Mouse (Mus musculus) granulocyte monocyte progenitor cell, adult 5-6 weeks (primary cell): ENCODE data around the gene Cd4. TPM values are rescaled to one million over a fixed set of nuclear protein-coding genes. Genes with fewer than 3 reads are reported as not detected.

ENCODE experiments used
- ATAC-seq: replicated peaks from 2 replicates; pipeline ENCODE4 v1.8.0; 2016; ENCODE audit warnings: mild to moderate bottlenecking, moderate TSS enrichment, inconsistent platforms; ENCODE audit not compliant: poor library complexity, severe bottlenecking
- total RNA-seq, 2 experiments: library from RNA; stranded (forward) in 1 of 2; stranded (reverse) in 1 of 2; fragments of 200-712, 200-1000 nt in 1 of 2; fragments of >200 nt in 1 of 2; fragmentation: Nextera tagmentation in 1 of 2; gene quantifications; 2 replicates each; pipeline ENCODE4 v1.2.3; 2014 to 2017

Gene Cd4
- total RNA-seq, 2 experiments from 2014 or later = 0.41 TPM; not detected in 1

GRCm38 (mm10) chr6:124820891-124821290 lies 67.1 kb downstream of the Cd4 start:
- ATAC-seq = no peak

GRCm38 (mm10) chr6:124817971-124818370 lies 70.0 kb downstream of the Cd4 start:
- peak; percentile 82 for ATAC-seq

- ATAC-seq = no peak
These were observed 70.5 kb downstream of the Cd4 start for GRCm38 (mm10) chr6:124817563-124817962.

GRCm38 (mm10) chr6:124817125-124817524 lies 70.9 kb downstream of the Cd4 start:
- ATAC-seq = no peak

- ATAC-seq = no peak
These were observed 71.4 kb downstream of the Cd4 start for GRCm38 (mm10) chr6:124816611-124817010.

GRCm38 (mm10) chr6:124814858-124815774 lies 72.9 kb downstream of the Cd4 start:
- no peak for ATAC-seq

Other genes with a start within 250 kb of the Cd4 start
- gene Lpcat3, start 225.2 kb downstream of the Cd4 start, total RNA-seq (2014; fragmentation: Nextera tagmentation) = 38.3 and 52.1 TPM in 2 replicates
- 23.1 and 29.3 TPM in 2 replicates for gene Lpcat3, start 225.2 kb downstream of the Cd4 start, total RNA-seq (2017)
- 201 and 231 TPM in 2 replicates for gene Emg1, start 176.0 kb downstream of the Cd4 start, total RNA-seq (2014; fragmentation: Nextera tagmentation)
- 193 and 209 TPM in 2 replicates for gene Emg1, start 176.0 kb downstream of the Cd4 start, total RNA-seq (2017)
- 310 and 315 TPM in 2 replicates for gene Phb2, start 175.9 kb downstream of the Cd4 start, total RNA-seq (2014; fragmentation: Nextera tagmentation)
- 320 and 326 TPM in 2 replicates for gene Phb2, start 175.9 kb downstream of the Cd4 start, total RNA-seq (2017)
- gene Ptpn6, start 149.5 kb downstream of the Cd4 start, total RNA-seq (2014; fragmentation: Nextera tagmentation) = 169 and 206 TPM in 2 replicates
- gene Ptpn6, start 149.5 kb downstream of the Cd4 start, total RNA-seq (2017) = 327 and 371 TPM in 2 replicates
- 177 and 222 TPM in 2 replicates for gene Grcc10, start 146.8 kb downstream of the Cd4 start, total RNA-seq (2014; fragmentation: Nextera tagmentation)
- 109 and 136 TPM in 2 replicates for gene Grcc10, start 146.8 kb downstream of the Cd4 start, total RNA-seq (2017)
- gene Gm45234, start 132.2 kb downstream of the Cd4 start, total RNA-seq (2014; fragmentation: Nextera tagmentation) = not detected in 2 replicates
- gene Gm45234, start 132.2 kb downstream of the Cd4 start, total RNA-seq (2017) = not detected in 2 replicates
- 25.1 and 37.2 TPM in 2 replicates for gene Atn1, start 131.7 kb downstream of the Cd4 start, total RNA-seq (2014; fragmentation: Nextera tagmentation)
- 2.6 and 3.0 TPM in 2 replicates for gene Atn1, start 131.7 kb downstream of the Cd4 start, total RNA-seq (2017)
- 0.23 TPM in 1 of 2 replicates, not detected in the other for gene Eno2, start 118.5 kb downstream of the Cd4 start, total RNA-seq (2014; fragmentation: Nextera tagmentation)
- not detected in 2 replicates for gene Eno2, start 118.5 kb downstream of the Cd4 start, total RNA-seq (2017)
- not detected in 2 replicates for gene Lrrc23, start 108.5 kb downstream of the Cd4 start, total RNA-seq (2014; fragmentation: Nextera tagmentation)
- gene Lrrc23, start 108.5 kb downstream of the Cd4 start, total RNA-seq (2017) = 0.98 TPM in 1 of 2 replicates, not detected in the other
- gene Spsb2, start 79.6 kb downstream of the Cd4 start, total RNA-seq (2014; fragmentation: Nextera tagmentation) = 3.1 and 5.2 TPM in 2 replicates
- gene Spsb2, start 79.6 kb downstream of the Cd4 start, total RNA-seq (2017) = 4.6 and 10.5 TPM in 2 replicates
- 357 and 379 TPM in 2 replicates for gene Tpi1, start 73.9 kb downstream of the Cd4 start, total RNA-seq (2014; fragmentation: Nextera tagmentation)
- 273 and 305 TPM in 2 replicates for gene Tpi1, start 73.9 kb downstream of the Cd4 start, total RNA-seq (2017)
- 88.8 and 89.4 TPM in 2 replicates for gene Usp5, start 58.7 kb downstream of the Cd4 start, total RNA-seq (2014; fragmentation: Nextera tagmentation)
- 93.5 and 98.6 TPM in 2 replicates for gene Usp5, start 58.7 kb downstream of the Cd4 start, total RNA-seq (2017)
- 86.1 and 89.0 TPM in 2 replicates for gene Cdca3, start 58.7 kb downstream of the Cd4 start, total RNA-seq (2014; fragmentation: Nextera tagmentation)
- gene Cdca3, start 58.7 kb downstream of the Cd4 start, total RNA-seq (2017) = 128 and 162 TPM in 2 replicates
- not detected in 2 replicates for gene Gnb3, start 47.9 kb downstream of the Cd4 start, total RNA-seq (2014; fragmentation: Nextera tagmentation)
- gene Gnb3, start 47.9 kb downstream of the Cd4 start, total RNA-seq (2017) = not detected in 2 replicates
- gene P3h3, start 30.5 kb downstream of the Cd4 start, total RNA-seq (2014; fragmentation: Nextera tagmentation) = 1.4 and 4.3 TPM in 2 replicates
- 3.4 and 4.0 TPM in 2 replicates for gene P3h3, start 30.5 kb downstream of the Cd4 start, total RNA-seq (2017)
- gene Gpr162, start 24.2 kb downstream of the Cd4 start, total RNA-seq (2014; fragmentation: Nextera tagmentation) = 2.0 TPM in 1 of 2 replicates, not detected in the other
- not detected in 2 replicates for gene Gpr162, start 24.2 kb downstream of the Cd4 start, total RNA-seq (2017)
- 1.4 and 3.8 TPM in 2 replicates for gene Lag3, start 23.5 kb upstream of the Cd4 start, total RNA-seq (2014; fragmentation: Nextera tagmentation)
- 1.4 and 9.6 TPM in 2 replicates for gene Lag3, start 23.5 kb upstream of the Cd4 start, total RNA-seq (2017)
- 16.1 and 21.9 TPM in 2 replicates for gene Ptms, start 31.9 kb upstream of the Cd4 start, total RNA-seq (2014; fragmentation: Nextera tagmentation)
- gene Ptms, start 31.9 kb upstream of the Cd4 start, total RNA-seq (2017) = 18.5 and 33.0 TPM in 2 replicates
- 82.4 and 102 TPM in 2 replicates for gene Mlf2, start 43.2 kb upstream of the Cd4 start, total RNA-seq (2014; fragmentation: Nextera tagmentation)
- gene Mlf2, start 43.2 kb upstream of the Cd4 start, total RNA-seq (2017) = 49.5 and 79.7 TPM in 2 replicates
- 96.6 and 112 TPM in 2 replicates for gene Cops7a, start 77.3 kb upstream of the Cd4 start, total RNA-seq (2014; fragmentation: Nextera tagmentation)
- 48.8 and 52.0 TPM in 2 replicates for gene Cops7a, start 77.3 kb upstream of the Cd4 start, total RNA-seq (2017)
- gene Pianp, start 108.5 kb upstream of the Cd4 start, total RNA-seq (2014; fragmentation: Nextera tagmentation) = not detected in 2 replicates
- not detected in 2 replicates for gene Pianp, start 108.5 kb upstream of the Cd4 start, total RNA-seq (2017)
- 75.9 and 87.6 TPM in 2 replicates for gene Zfp384, start 120.9 kb upstream of the Cd4 start, total RNA-seq (2014; fragmentation: Nextera tagmentation)
- gene Zfp384, start 120.9 kb upstream of the Cd4 start, total RNA-seq (2017) = 24.3 and 31.9 TPM in 2 replicates
- gene Ing4, start 151.5 kb upstream of the Cd4 start, total RNA-seq (2014; fragmentation: Nextera tagmentation) = 49.2 and 55.8 TPM in 2 replicates
- gene Ing4, start 151.5 kb upstream of the Cd4 start, total RNA-seq (2017) = 34.7 and 40.2 TPM in 2 replicates
- gene Acrbp, start 161.5 kb upstream of the Cd4 start, total RNA-seq (2014; fragmentation: Nextera tagmentation) = 10.6 and 17.5 TPM in 2 replicates
- gene Acrbp, start 161.5 kb upstream of the Cd4 start, total RNA-seq (2017) = 1.3 and 3.9 TPM in 2 replicates
- 8.7 and 13.4 TPM in 2 replicates for gene Lpar5, start 179.7 kb upstream of the Cd4 start, total RNA-seq (2014; fragmentation: Nextera tagmentation)
- gene Lpar5, start 179.7 kb upstream of the Cd4 start, total RNA-seq (2017) = 2.7 and 5.2 TPM in 2 replicates
- gene Chd4, start 207.8 kb upstream of the Cd4 start, total RNA-seq (2014; fragmentation: Nextera tagmentation) = 136 and 161 TPM in 2 replicates
- 246 and 373 TPM in 2 replicates for gene Chd4, start 207.8 kb upstream of the Cd4 start, total RNA-seq (2017)
- 65.6 and 82.8 TPM in 2 replicates for gene Nop2, start 243.7 kb upstream of the Cd4 start, total RNA-seq (2014; fragmentation: Nextera tagmentation)
- 79.2 and 82.4 TPM in 2 replicates for gene Nop2, start 243.7 kb upstream of the Cd4 start, total RNA-seq (2017)